Mouse (Mus musculus) limb, embryonic 14.5 days (tissue): ENCODE data around the gene Qser1. TPM values are rescaled to one million over a fixed set of nuclear protein-coding genes. Genes with fewer than 3 reads are reported as not detected.
A peak's percentile ranks its signal among the peaks of the same experiment; 100 is the strongest.
"Not testable (repeated sequence)": the region's sequence is repeated elsewhere in the genome, so short reads cannot be mapped to it uniquely, and the experiment has no call there.

ENCODE experiments used
- ATAC-seq: fragments of 200-750 bp; cut with Nextera tagmentation; 2 replicates; pipeline ENCODE4 v1.8.0; 2017; ENCODE audit warnings: low read depth, moderate number of reproducible peaks, moderate TSS enrichment; ENCODE audit not compliant: low FRiP score
- DNase-seq: peaks from one replicate; pipeline ENCODE4 v3.0.0-alpha.2; 2015; ENCODE audit warnings: low spot score
- H3K27ac ChIP-seq: fragments of 300-500 bp; sonication (generic); replicated peaks from 2 replicates; pipeline ENCODE4 v1.5.1; 2014; ENCODE audit warnings: low read depth, mild to moderate bottlenecking, low read length, moderate library complexity, mixed read lengths
- H3K27me3 ChIP-seq: fragments of 300-500 bp; sonication (generic); 2 replicates; pipeline ENCODE4 v1.6.1; 2014; ENCODE audit warnings: low read length, mixed read lengths; ENCODE audit not compliant: control insufficient read depth, insufficient read depth
- H3K36me3 ChIP-seq: fragments of 300-500 bp; sonication (generic); 2 replicates; pipeline ENCODE4 v1.6.1; 2014; ENCODE audit warnings: mild to moderate bottlenecking, low read length, moderate library complexity, mixed read lengths; ENCODE audit not compliant: control insufficient read depth, insufficient read depth
- H3K4me1 ChIP-seq: fragments of 300-500 bp; sonication (generic); 2 replicates; pipeline ENCODE4 v1.6.1; 2014; ENCODE audit warnings: antibody characterized with exemption, low read length, mixed read lengths; ENCODE audit not compliant: control insufficient read depth, insufficient read depth
- H3K4me2 ChIP-seq: fragments of 300-500 bp; sonication (generic); replicated peaks from 2 replicates; pipeline ENCODE4 v1.6.1; 2014; ENCODE audit warnings: low read depth, mild to moderate bottlenecking, low read length, moderate library complexity; ENCODE audit not compliant: severe bottlenecking
- H3K4me3 ChIP-seq: fragments of 300-500 bp; sonication (generic); replicated peaks from 2 replicates; pipeline ENCODE4 v1.5.1; 2014; ENCODE audit warnings: low read length
- H3K9ac ChIP-seq: fragments of 300-500 bp; sonication (generic); 2 replicates; pipeline ENCODE4 v1.6.1; 2014; ENCODE audit warnings: mild to moderate bottlenecking, low read depth, low read length, moderate library complexity; ENCODE audit not compliant: severe bottlenecking
- H3K9me3 ChIP-seq: fragments of 300-500 bp; sonication (generic); 2 replicates; pipeline ENCODE4 v1.6.1; 2016; ENCODE audit warnings: low read length; ENCODE audit not compliant: control insufficient read depth
- POLR2A ChIP-seq: fragments of 200-500 bp; IDR thresholded peaks from 2 replicates; pipeline ENCODE4 v1.8.0; 2012; ENCODE audit warnings: inconsistent platforms, mild to moderate bottlenecking, moderate library complexity, borderline replicate concordance; ENCODE audit not compliant: insufficient read depth, insufficient read length; ENCODE audit errors: extremely low read depth
- whole genome bisulfite sequencing: fragments of 180-500 bp; shearing (Covaris S2); extraction: QIAGEN DNeasy Blood & Tissue Kit; methylation state at CpG from one replicate; pipeline ENCODE4 v1.1.7; 2014; 5-methylcytosine and 5-hydroxymethylcytosine counted together
- polyA plus RNA-seq, 2 experiments: library from polyadenylated mRNA; depleted of rRNA in 1 of 2; stranded (reverse) in 1 of 2; unstranded in 1 of 2; fragments of >200 nt; fragmentation: Nextera tagmentation in 1 of 2; extraction: Ambion mirVana in 1 of 2; gene quantifications; 2 replicates each; pipeline versions ENCODE4 v1.2.1 to v1.2.3; 2012 to 2014

Gene Qser1
- 19.0 and 19.1 TPM in 2 replicates for polyA plus RNA-seq (2012; rRNA removed)
- polyA plus RNA-seq (2014; fragmentation: Nextera tagmentation; extraction: Ambion mirVana): 16.8 and 19.4 TPM in 2 replicates

DNA sequence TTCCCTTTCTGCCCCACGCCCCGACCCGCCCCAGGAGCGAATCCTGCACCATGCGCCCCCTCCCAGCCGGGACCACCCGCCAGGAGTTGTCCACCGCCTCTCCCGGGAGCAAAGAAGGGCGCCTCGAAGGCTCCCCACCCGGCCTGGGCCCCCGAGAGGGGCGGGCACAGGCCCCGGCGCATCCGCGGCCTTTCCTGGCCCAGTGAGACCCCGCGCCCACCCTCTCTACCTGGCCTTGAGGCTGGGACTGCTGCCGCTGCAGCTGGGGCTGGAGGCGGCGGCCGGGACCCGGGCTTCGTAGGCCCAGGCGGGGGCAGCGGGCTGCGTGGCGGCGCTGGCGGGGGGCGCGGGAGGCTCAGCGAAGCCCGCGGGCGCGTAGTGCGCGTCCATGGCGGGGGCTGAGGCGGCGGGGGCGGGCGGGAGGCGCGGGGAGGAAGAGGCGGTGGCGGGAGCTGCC lies at the start of gene Qser1:
Qser1 (minus strand) TSS at position 390 of the 457 bp plus-strand sequence.
- no peak for DNase-seq
- Histone ChIP-seq H3K27ac (peak within 1 kb of the TSS; percentile 98), H3K4me1 (peaks cover 10% of the 10 kb centered on the region), H3K36me3 (no peaks in the 10 kb centered on the region), H3K4me3 (peak within 1 kb of the TSS; percentile 92), H3K27me3 (no peaks in the 10 kb centered on the region), H3K9ac (peak within 1 kb of the TSS; percentile 98), H3K4me2 (peak within 1 kb of the TSS; percentile 70), H3K9me3 (no peaks in the 10 kb centered on the region)
- no peak for TF ChIP-seq POLR2A
- WGBS: 0% methylated on average over 7 of the region's 50 CpGs
- no peak; the same call in 1 of the 2 replicates for ATAC-seq

DNA sequence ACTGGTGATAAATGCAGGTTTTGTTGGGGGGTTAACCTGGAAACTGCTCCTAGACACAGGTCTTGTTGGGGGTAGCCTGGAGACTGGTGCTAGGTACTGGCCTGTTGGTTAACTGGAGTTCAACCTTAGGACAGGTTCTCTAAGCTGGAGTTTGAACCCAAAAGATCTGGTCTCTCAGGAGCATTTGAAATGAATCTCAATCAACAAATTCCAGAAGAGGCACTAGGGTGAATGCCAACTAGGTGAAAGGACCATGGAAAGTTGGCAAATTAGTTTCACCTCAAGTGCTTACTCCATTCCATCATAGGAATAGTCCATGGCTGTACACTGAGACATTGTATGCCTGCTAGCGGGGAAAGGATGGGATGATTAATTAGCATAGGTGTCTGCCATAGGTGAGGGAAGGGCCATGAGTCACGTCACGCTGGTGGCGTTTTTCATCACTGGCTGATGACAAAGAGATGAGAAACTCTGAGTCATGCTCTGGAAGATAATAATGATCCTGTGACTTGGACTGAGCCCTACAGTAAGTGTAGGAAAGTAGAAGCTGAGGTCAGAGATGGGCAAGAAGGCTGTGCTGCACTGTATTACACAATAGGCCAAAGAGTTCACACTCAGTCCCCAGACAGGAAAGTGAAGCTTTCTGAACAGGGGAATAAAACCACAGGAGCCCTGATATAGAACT lies 47.8 kb upstream of the Qser1 start:
- ATAC-seq (no peak), DNase-seq (no peak)
- Histone ChIP-seq H3K4me3 (no peak overlapping the region), H3K4me2 (no peak overlapping the region), H3K27me3 (no peaks in the 10 kb centered on the region), H3K9me3 (no peaks in the 10 kb centered on the region), H3K36me3 (no peaks in the 10 kb centered on the region), H3K27ac (no peak overlapping the region), H3K4me1 (no peaks in the 10 kb centered on the region), H3K9ac (no peak overlapping the region)
- WGBS: 79% methylated on average over 4 of the region's 4 CpGs
- no peak for TF ChIP-seq POLR2A

GRCm38 (mm10) chr2:104860426-104860825 lies 43.9 kb upstream of the Qser1 start:
- WGBS: 79% methylated on average over 10 of the region's 10 CpGs
- no peak overlapping the region for H3K4me2 ChIP-seq
- ATAC-seq: no peak

GRCm38 (mm10) chr2:104859060-104859459 lies 42.5 kb upstream of the Qser1 start:
- H3K9ac ChIP-seq: no peak overlapping the region
- H3K4me1 ChIP-seq: no peaks in the 10 kb centered on the region
- no peaks in the 10 kb centered on the region for H3K27me3 ChIP-seq
- WGBS: 64% methylated on average over 5 of the region's 5 CpGs
- no peaks in the 10 kb centered on the region for H3K9me3 ChIP-seq
- DNase-seq: no peak
- ATAC-seq: no peak
- H3K27ac ChIP-seq: no peak overlapping the region
- no peak overlapping the region for H3K4me3 ChIP-seq
- H3K36me3 ChIP-seq: no peaks in the 10 kb centered on the region
- TF ChIP-seq POLR2A: no peak
- no peak overlapping the region for H3K4me2 ChIP-seq

More at GRCm38 (mm10) chr2:104860426-104860825, 43.9 kb upstream of the Qser1 start:
- Histone ChIP-seq H3K27me3 (no peaks in the 10 kb centered on the region), H3K4me3 (no peak overlapping the region), H3K27ac (no peak overlapping the region), H3K9me3 (no peaks in the 10 kb centered on the region), H3K36me3 (no peaks in the 10 kb centered on the region), H3K9ac (no peak overlapping the region), H3K4me1 (no peaks in the 10 kb centered on the region)
- no peak for DNase-seq
- TF ChIP-seq POLR2A: no peak

DNA sequence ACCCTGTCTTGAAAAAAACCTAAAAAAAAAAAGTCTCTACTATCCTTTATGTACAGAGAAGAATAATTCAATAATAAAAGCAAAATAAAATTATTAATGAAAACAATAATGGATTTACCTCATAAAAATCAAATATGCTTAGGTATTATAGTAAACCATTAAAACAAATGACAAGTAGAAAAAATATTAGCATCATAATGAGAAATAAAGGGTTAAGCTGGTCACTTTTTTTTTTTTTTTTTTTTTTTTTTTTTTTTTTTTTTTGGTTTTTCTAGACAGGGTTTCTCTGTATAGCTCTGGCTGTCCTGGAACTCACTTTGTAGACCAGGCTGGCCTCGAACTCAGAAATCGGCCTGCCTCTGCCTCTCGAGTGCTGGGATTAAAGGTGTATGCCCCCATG lies 41.5 kb upstream of the Qser1 start:
- H3K4me2 ChIP-seq, DNase-seq, H3K4me3 ChIP-seq, H3K36me3 ChIP-seq, H3K27me3 ChIP-seq, H3K4me1 ChIP-seq, H3K9me3 ChIP-seq, H3K27ac ChIP-seq, ATAC-seq, H3K9ac ChIP-seq: not testable (repeated sequence)
- WGBS: 84% methylated on average over 3 of the region's 3 CpGs
